Mouse (Mus musculus) MEL (cell line): Measurements from ENCODE around the gene Phf21a. TPM values are rescaled to one million over a fixed set of nuclear protein-coding genes. Genes with fewer than 3 reads are reported as not detected.

Experiments used
- DNase-seq: peaks from one replicate; pipeline ENCODE4 v3.0.0; 2011; ENCODE audit warnings: low read depth, low spot score
- H3K27ac ChIP-seq: 2 replicates; pipeline ENCODE4 v1.5.1; 2012; ENCODE audit warnings: low read depth, mild to moderate bottlenecking, control low read depth, low read length, moderate library complexity; ENCODE audit not compliant: control insufficient read depth
- H3K27me3 ChIP-seq, 2 experiments: fragments of 150-350 bp in 1 of 2; sonication (generic) in 1 of 2; 2 replicates each; pipeline ENCODE4 v1.6.1; 2012; ENCODE audit warnings: low read length in 2 of 2, mild to moderate bottlenecking in 2 of 2, improper control_type of control experiment in 1 of 2, moderate library complexity in 1 of 2; ENCODE audit not compliant: insufficient read depth in 2 of 2, control insufficient read depth in 1 of 2
- H3K36me3 ChIP-seq, 2 experiments: 2 replicates each; pipeline ENCODE4 v1.6.1; 2012 to 2014; ENCODE audit warnings: low read length in 2 of 2, improper control_type of control experiment in 1 of 2, inconsistent platforms in 1 of 2, mild to moderate bottlenecking in 1 of 2; ENCODE audit not compliant: insufficient read depth in 2 of 2, control insufficient read depth in 1 of 2
- H3K4me1 ChIP-seq, 2 experiments: fragments of 150-350 bp in 1 of 2; sonication (generic) in 1 of 2; 2 replicates each; pipeline ENCODE4 v1.6.1; 2012; ENCODE audit warnings: low read length in 2 of 2, improper control_type of control experiment in 1 of 2, mild to moderate bottlenecking in 1 of 2; ENCODE audit not compliant: insufficient read depth in 2 of 2, control insufficient read depth in 1 of 2
- H3K4me3 ChIP-seq, 2 experiments: fragments of 150-350 bp in 1 of 2; sonication (generic) in 1 of 2; 2 replicates each; pipeline ENCODE4 v1.5.1; 2012; ENCODE audit warnings: low read depth in 2 of 2, low read length in 2 of 2, mild to moderate bottlenecking in 2 of 2, moderate library complexity in 2 of 2, control low read depth in 1 of 2, improper control_type of control experiment in 1 of 2; ENCODE audit not compliant: control insufficient read depth in 1 of 2, insufficient read depth in 1 of 2
- H3K79me2 ChIP-seq: 2 replicates; pipeline ENCODE4 v1.6.1; 2012; ENCODE audit warnings: mild to moderate bottlenecking, low read length, moderate library complexity; ENCODE audit not compliant: control insufficient read depth, poor library complexity, insufficient read depth
- H3K9ac ChIP-seq: 2 replicates; pipeline ENCODE4 v1.6.1; 2012; ENCODE audit warnings: low read depth, mild to moderate bottlenecking, control low read depth, low read length, moderate library complexity; ENCODE audit not compliant: control insufficient read depth, poor library complexity, severe bottlenecking
- H3K9me3 ChIP-seq: fragments of 150-350 bp; sonication (generic); replicated peaks from 2 replicates; pipeline ENCODE4 v1.6.1; 2012; ENCODE audit warnings: mild to moderate bottlenecking, low read length, improper control_type of control experiment, moderate library complexity; ENCODE audit not compliant: insufficient read depth
- BHLHE40 ChIP-seq: IDR thresholded peaks from 2 replicates; pipeline ENCODE4 v1.6.1; 2012; ENCODE audit warnings: low read depth, mild to moderate bottlenecking, inconsistent platforms, low read length, improper control_type of control experiment, borderline replicate concordance
- CHD1 ChIP-seq: IDR thresholded peaks from 2 replicates; pipeline ENCODE4 v1.6.1; 2012; ENCODE audit warnings: low read depth, mild to moderate bottlenecking, inconsistent platforms, low read length, improper control_type of control experiment
- CTCF ChIP-seq, 3 experiments: IDR thresholded peaks in 2 of 3; conservative IDR thresholded peaks in 1 of 3; 2 replicates each; pipeline ENCODE4 v1.5.1; 2011 to 2012; ENCODE audit warnings: low read length in 3 of 3, low read depth in 2 of 3, mild to moderate bottlenecking in 2 of 3, improper control_type of control experiment in 1 of 3, inconsistent platforms in 1 of 3, mixed read lengths in 1 of 3, moderate library complexity in 1 of 3; ENCODE audit not compliant: control insufficient read depth in 1 of 3, insufficient read depth in 1 of 3, poor library complexity in 1 of 3, severe bottlenecking in 1 of 3
- E2F4 ChIP-seq: IDR thresholded peaks from 2 replicates; pipeline ENCODE4 v1.6.1; 2011; ENCODE audit warnings: low read depth, low read length, improper control_type of control experiment, borderline replicate concordance
- ELF1 ChIP-seq: IDR thresholded peaks from 2 replicates; pipeline ENCODE4 v1.6.1; 2014; ENCODE audit warnings: low read depth, mild to moderate bottlenecking, inconsistent platforms, low read length, improper control_type of control experiment, moderate library complexity
- GABPA ChIP-seq: IDR thresholded peaks from 2 replicates; pipeline ENCODE4 v1.6.1; 2012; ENCODE audit warnings: low read depth, mild to moderate bottlenecking, inconsistent platforms, low read length, improper control_type of control experiment, moderate library complexity
- GATA1 ChIP-seq: IDR thresholded peaks from 2 replicates; pipeline ENCODE4 v1.6.1; 2011; ENCODE audit warnings: low read depth, low read length, improper control_type of control experiment
- HCFC1 ChIP-seq: IDR thresholded peaks from 2 replicates; pipeline ENCODE4 v1.6.1; 2012; ENCODE audit warnings: low read depth, mild to moderate bottlenecking, inconsistent platforms, low read length, improper control_type of control experiment, moderate library complexity
- JUND ChIP-seq: IDR thresholded peaks from 2 replicates; pipeline ENCODE4 v1.6.1; 2011; ENCODE audit warnings: low read depth, mild to moderate bottlenecking, improper control_type of control experiment, low read length
- MAFK ChIP-seq: IDR thresholded peaks from 2 replicates; pipeline ENCODE4 v1.6.1; 2011; ENCODE audit warnings: low read depth, mild to moderate bottlenecking, low read length, improper control_type of control experiment, borderline replicate concordance
- MAX ChIP-seq: IDR thresholded peaks from 2 replicates; pipeline ENCODE4 v1.6.1; 2011; ENCODE audit warnings: low read length, improper control_type of control experiment
- MEF2A ChIP-seq: IDR thresholded peaks from 2 replicates; pipeline ENCODE4 v1.6.1; 2014; ENCODE audit warnings: low read depth, mild to moderate bottlenecking, inconsistent platforms, low read length, improper control_type of control experiment; ENCODE audit not compliant: poor library complexity, insufficient replicate concordance, severe bottlenecking; ENCODE audit errors: extremely low read depth
- MYC ChIP-seq: IDR thresholded peaks from 2 replicates; pipeline ENCODE4 v1.6.1; 2011; ENCODE audit warnings: low read depth, mild to moderate bottlenecking, low read length, improper control_type of control experiment, moderate library complexity
- POLR2A ChIP-seq, 2 experiments: IDR thresholded peaks; 2 replicates each; pipeline ENCODE4 v1.6.1; 2011 to 2012; ENCODE audit warnings: low read length in 2 of 2, mild to moderate bottlenecking in 2 of 2, control low read depth in 1 of 2, improper control_type of control experiment in 1 of 2, low read depth in 1 of 2, moderate library complexity in 1 of 2; ENCODE audit not compliant: control insufficient read depth in 1 of 2, insufficient read depth in 1 of 2, poor library complexity in 1 of 2
- POLR2AphosphoS5 ChIP-seq: IDR thresholded peaks from 2 replicates; pipeline ENCODE4 v1.6.1; 2012; ENCODE audit warnings: low read depth, borderline replicate concordance, mild to moderate bottlenecking, inconsistent platforms, low read length, moderate library complexity, mixed read lengths
- RCOR1 ChIP-seq: IDR thresholded peaks from 2 replicates; pipeline ENCODE4 v1.6.1; 2012; ENCODE audit warnings: low read depth, mild to moderate bottlenecking, inconsistent platforms, low read length, improper control_type of control experiment
- SIN3A ChIP-seq: IDR thresholded peaks from 2 replicates; pipeline ENCODE4 v1.6.1; 2012; ENCODE audit warnings: low read length, improper control_type of control experiment, inconsistent platforms
- TBP ChIP-seq: IDR thresholded peaks from 2 replicates; pipeline ENCODE4 v1.8.0; 2011; ENCODE audit warnings: low read depth, low read length, improper control_type of control experiment
- TCF12 ChIP-seq: IDR thresholded peaks from 2 replicates; pipeline ENCODE4 v1.6.1; 2014; ENCODE audit warnings: low read depth, mild to moderate bottlenecking, inconsistent platforms, low read length, improper control_type of control experiment, moderate library complexity
- ZC3H11A ChIP-seq: IDR thresholded peaks from 2 replicates; pipeline ENCODE4 v1.6.1; 2012; ENCODE audit warnings: low read depth, mild to moderate bottlenecking, inconsistent platforms, low read length, improper control_type of control experiment
- ZKSCAN1 ChIP-seq: IDR thresholded peaks from 2 replicates; pipeline ENCODE4 v1.6.1; 2012; ENCODE audit warnings: low read depth, mild to moderate bottlenecking, inconsistent platforms, low read length, improper control_type of control experiment, moderate library complexity
- ZMIZ1 ChIP-seq: IDR thresholded peaks from 2 replicates; pipeline ENCODE4 v1.6.1; 2012; ENCODE audit warnings: low read depth, mild to moderate bottlenecking, inconsistent platforms, low read length, improper control_type of control experiment, moderate library complexity
- polyA plus RNA-seq, 2 experiments: library from polyadenylated mRNA; stranded (reverse) in 1 of 2; unstranded in 1 of 2; fragments of >175 nt in 1 of 2; fragments of >200 nt in 1 of 2; gene quantifications; 2 replicates each; pipeline versions ENCODE4 v1.2.1 to v1.2.4; 2012; ENCODE audit warnings: low replicate concordance in 2 of 2, low read depth in 1 of 2; ENCODE audit not compliant: insufficient read length in 2 of 2, insufficient read depth in 1 of 2, missing spikeins in 1 of 2
- total RNA-seq: library from RNA; depleted of rRNA; stranded (reverse); fragments of 300-350 nt; gene quantifications from 2 replicates; pipeline ENCODE4 v1.2.3, GENCODE M21; 2012

Phf21a gene
- total and polyA plus RNA-seq, 3 experiments, result 4.7 to 245 (median 15.6) TPM

DNA sequence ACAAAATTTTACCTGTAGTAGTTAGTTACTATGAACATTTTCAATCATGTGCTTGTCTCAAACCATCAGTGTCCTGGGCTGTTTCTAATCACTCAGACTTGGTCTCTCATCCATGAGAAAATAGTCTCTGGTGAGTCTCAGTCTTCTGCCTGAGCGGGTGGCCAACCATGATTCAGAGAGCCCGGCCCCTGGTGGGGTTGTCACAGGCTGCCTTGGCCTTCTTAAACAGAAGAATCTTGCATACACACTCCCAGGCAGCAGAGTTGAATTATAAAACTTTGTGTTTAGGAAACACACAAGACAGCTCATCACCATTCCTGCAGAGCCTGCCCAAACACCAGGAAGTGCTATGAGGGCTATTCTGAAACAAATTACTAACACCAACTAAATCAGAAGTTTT, 239.0 kb downstream of the Phf21a start:
- TF ChIP-seq ZC3H11A (no peak), MEF2A (no peak), BHLHE40 (no peak)
- no peak overlapping the region for H3K4me3 ChIP-seq
- H3K4me1 ChIP-seq, result no peaks in the 10 kb centered on the region
- H3K27me3 ChIP-seq, result no peaks in the 10 kb centered on the region
- no peak for DNase-seq
- peaks cover 0 to 2% of the 10 kb centered on the region in 2 experiments; a peak in 1 of 4 replicates for H3K36me3 ChIP-seq
- H3K27ac ChIP-seq, result no peak overlapping the region
- no peaks in the 10 kb centered on the region for H3K9me3 ChIP-seq
- H3K79me2 ChIP-seq, result no peaks in the 10 kb centered on the region
- H3K9ac ChIP-seq, result no peak overlapping the region

DNA sequence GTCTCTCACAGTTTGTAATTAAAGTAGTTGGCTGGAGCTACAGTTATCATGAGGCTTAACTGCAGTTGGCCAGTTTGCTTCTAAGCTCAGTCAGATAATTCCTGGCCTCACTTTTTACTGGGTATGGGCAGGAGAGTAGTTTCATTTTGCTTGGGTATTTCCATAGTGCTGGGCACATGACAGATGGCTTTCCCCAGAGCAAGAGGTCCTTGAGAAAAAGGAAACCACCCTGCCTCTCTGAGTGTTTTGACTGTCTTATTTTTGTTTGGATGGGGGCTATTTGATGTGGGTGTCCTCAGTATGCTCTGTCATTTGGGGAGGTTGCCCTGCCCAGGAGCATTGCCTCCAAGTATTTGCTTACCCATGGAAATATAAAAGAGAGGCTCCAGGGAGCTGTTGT, 249.5 kb downstream of the Phf21a start:
- Histone ChIP-seq H3K36me3 (no peaks in the 10 kb centered on the region), H3K4me1 (no peaks in the 10 kb centered on the region), H3K4me3 (no peak overlapping the region), H3K9ac (no peak overlapping the region), H3K27me3 (no peaks in the 10 kb centered on the region), H3K79me2 (no peaks in the 10 kb centered on the region), H3K27ac (no peak overlapping the region), H3K9me3 (no peaks in the 10 kb centered on the region)
- TF ChIP-seq HCFC1, result no peak
- no peak for TF ChIP-seq CHD1
- no peak for TF ChIP-seq ELF1
- no peak for TF ChIP-seq POLR2AphosphoS5
- no peak for TF ChIP-seq CTCF (IDR thresholded peaks at IDR 0.05 in 2 of 3, conservative IDR thresholded peaks at IDR 0.05 in 1 of 3; ENCODE audit: control insufficient read depth in 1 of 3, insufficient read depth in 1 of 3, low read depth in 2 of 3, low read length in 3 of 3, poor library complexity in 1 of 3, severe bottlenecking in 1 of 3)
- no peak for TF ChIP-seq ZKSCAN1
- TF ChIP-seq RCOR1, result no peak
- no peak for TF ChIP-seq GABPA
- no peak for DNase-seq

DNA sequence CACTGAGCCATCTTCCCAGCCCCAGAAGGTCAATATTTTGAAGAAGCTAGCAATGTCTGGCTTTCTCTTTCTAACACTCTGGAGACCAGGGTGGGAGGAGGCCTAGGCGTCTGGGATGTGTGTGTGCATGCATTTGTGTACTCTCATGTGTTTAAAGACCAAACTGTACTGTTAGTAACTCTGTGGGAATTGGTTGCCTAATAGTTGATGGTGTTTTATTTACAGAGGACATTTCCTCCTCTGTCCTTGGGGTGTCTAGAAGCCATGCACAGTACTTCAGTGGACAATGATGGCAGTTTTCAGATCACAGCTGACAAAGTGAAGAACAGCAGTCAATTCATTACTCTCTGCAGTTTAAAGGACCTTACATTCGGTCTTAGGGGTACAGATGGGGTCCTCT, 254.3 kb downstream of the Phf21a start:
- no peak for DNase-seq
- no peaks in the 10 kb centered on the region for H3K4me1 ChIP-seq
- H3K9me3 ChIP-seq, result no peaks in the 10 kb centered on the region
- no peak overlapping the region for H3K9ac ChIP-seq
- TF ChIP-seq MAX, result no peak
- no peak for TF ChIP-seq MEF2A
- TF ChIP-seq CTCF (IDR thresholded peaks at IDR 0.05 in 2 of 3, conservative IDR thresholded peaks at IDR 0.05 in 1 of 3; ENCODE audit: control insufficient read depth in 1 of 3, insufficient read depth in 1 of 3, low read depth in 2 of 3, low read length in 3 of 3, poor library complexity in 1 of 3, severe bottlenecking in 1 of 3), result no peak
- TF ChIP-seq ZKSCAN1, result no peak
- no peak for TF ChIP-seq ZMIZ1
- no peak for TF ChIP-seq TBP
- no peak for TF ChIP-seq GATA1
- no peak for TF ChIP-seq POLR2A (IDR thresholded peaks at IDR 0.05; ENCODE audit: control insufficient read depth in 1 of 2, insufficient read depth in 1 of 2, low read depth in 1 of 2, low read length in 2 of 2, poor library complexity in 1 of 2)
- no peak for TF ChIP-seq ELF1
- TF ChIP-seq SIN3A, result no peak
- TF ChIP-seq MAFK, result no peak
- no peak for TF ChIP-seq TCF12
- no peak for TF ChIP-seq JUND
- TF ChIP-seq MYC, result no peak
- TF ChIP-seq E2F4, result no peak
- H3K4me3 ChIP-seq, result no peak overlapping the region
- H3K27me3 ChIP-seq, result no peaks in the 10 kb centered on the region
- H3K79me2 ChIP-seq, result no peaks in the 10 kb centered on the region
- no peaks in the 10 kb centered on the region for H3K36me3 ChIP-seq
- H3K27ac ChIP-seq, result no peak overlapping the region
